Mouse (Mus musculus) cortical plate, adult 2 months (tissue): ENCODE data around the gene Tspyl3. TPM values are rescaled to one million over a fixed set of nuclear protein-coding genes. Genes with fewer than 3 reads are reported as not detected.

Source experiments
- H3K27ac ChIP-seq: fragments of 200-500 bp; 2 replicates; pipeline ENCODE4 v1.5.1; 2012; ENCODE audit warnings: low read length, control low read depth, inconsistent platforms; ENCODE audit not compliant: insufficient read depth
- H3K4me1 ChIP-seq: fragments of 200-500 bp; 2 replicates; pipeline ENCODE4 v1.6.1; 2011; ENCODE audit warnings: low read length; ENCODE audit not compliant: control insufficient read depth, insufficient read depth
- H3K4me3 ChIP-seq: fragments of 200-500 bp; 2 replicates; pipeline ENCODE4 v1.5.1; 2011; ENCODE audit warnings: mild to moderate bottlenecking, low read length, control low read depth; ENCODE audit not compliant: insufficient read depth
- CTCF ChIP-seq: fragments of 200-500 bp; IDR thresholded peaks from 2 replicates; pipeline ENCODE4 v1.5.1; 2011; ENCODE audit warnings: mild to moderate bottlenecking, control low read depth, low read length; ENCODE audit not compliant: insufficient read depth; ENCODE audit errors: extremely low read depth
- POLR2A ChIP-seq: fragments of 200-500 bp; IDR thresholded peaks from 2 replicates; pipeline ENCODE4 v1.6.1; 2011; ENCODE audit warnings: mild to moderate bottlenecking, low read length, control low read depth; ENCODE audit not compliant: insufficient read depth; ENCODE audit errors: extremely low read depth
- polyA plus RNA-seq: library from polyadenylated mRNA; depleted of rRNA; stranded (reverse); fragments of >200 nt; gene quantifications from 2 replicates; pipeline ENCODE4 v1.2.3, GENCODE M21; 2012

Gene Tspyl3
- polyA plus RNA-seq, 1 experiment, result 27.4 TPM

DNA sequence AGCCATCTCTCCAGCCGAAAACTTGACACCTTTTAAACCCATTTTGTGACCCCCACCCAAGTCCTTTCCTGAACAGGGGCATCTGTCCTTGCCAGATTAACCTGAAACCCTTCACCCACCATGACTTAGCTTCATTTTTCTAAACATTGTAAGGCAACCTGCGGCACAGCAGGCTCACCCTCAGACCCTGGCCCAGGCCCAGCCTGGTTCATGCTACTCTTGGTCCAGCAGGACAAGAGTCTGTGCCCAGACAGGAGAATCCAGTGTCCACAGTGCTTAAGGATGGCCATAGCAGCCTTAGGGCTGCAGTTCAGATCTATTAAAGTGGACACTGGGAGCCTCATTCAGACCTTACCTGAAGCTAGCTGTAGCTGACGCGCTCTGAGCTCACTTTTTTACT lies 11.9 kb downstream of the Tspyl3 start:
- TF ChIP-seq CTCF (no peak), POLR2A (no peak)

DNA sequence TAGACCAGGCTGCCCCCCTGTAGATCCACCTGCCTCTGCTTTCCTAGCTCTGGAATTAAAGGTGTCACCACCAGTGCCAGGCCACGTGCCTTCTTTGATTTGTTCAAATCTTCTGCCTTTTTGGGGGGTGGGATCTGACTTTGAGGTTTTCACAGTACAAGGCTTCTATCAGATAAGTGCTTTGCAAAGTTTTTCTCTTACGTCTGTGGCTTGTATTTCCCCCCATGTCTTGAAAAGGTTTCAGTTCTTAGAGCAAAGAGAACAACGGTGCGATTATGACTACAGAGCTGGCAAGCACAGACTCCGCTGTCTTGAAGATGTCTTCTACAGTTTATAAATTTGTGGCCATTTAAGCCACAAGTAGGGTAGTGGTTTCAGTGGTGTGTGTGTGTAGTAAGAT lies 13.8 kb downstream of the Tspyl3 start:
- H3K4me3 ChIP-seq, result no peak overlapping the region
- H3K27ac ChIP-seq, result no peak overlapping the region
- no peak for TF ChIP-seq POLR2A
- H3K4me1 ChIP-seq, result no peaks in the 10 kb centered on the region

More for the DNA sequence above, 11.9 kb downstream of the Tspyl3 start:
- H3K4me3 ChIP-seq, result no peak overlapping the region
- no peaks in the 10 kb centered on the region for H3K4me1 ChIP-seq
- H3K27ac ChIP-seq, result no peak overlapping the region

DNA sequence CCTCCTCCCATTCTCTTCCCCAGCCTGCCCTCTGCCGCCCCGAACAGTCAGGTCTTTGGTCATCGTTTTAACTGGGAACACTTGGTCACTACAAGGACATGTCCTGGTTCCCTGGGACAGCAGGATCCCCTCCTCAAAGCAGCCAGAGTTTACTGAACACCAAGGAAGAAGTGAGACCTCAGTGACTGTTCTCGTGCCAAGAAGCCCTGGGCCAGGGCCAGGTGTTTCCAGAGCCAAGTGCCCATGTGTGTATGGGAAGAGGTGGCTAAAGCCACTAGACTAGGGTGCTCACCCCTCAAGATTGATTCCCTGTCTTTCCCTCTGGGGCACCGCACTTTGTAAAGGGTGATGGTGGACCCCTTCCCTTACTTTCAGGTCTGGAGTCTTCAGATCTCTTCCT lies 16.0 kb downstream of the Tspyl3 start:
- TF ChIP-seq POLR2A (no peak), CTCF (no peak)
- H3K27ac ChIP-seq, result no peak overlapping the region
- no peak overlapping the region for H3K4me3 ChIP-seq
- no peaks in the 10 kb centered on the region for H3K4me1 ChIP-seq

DNA sequence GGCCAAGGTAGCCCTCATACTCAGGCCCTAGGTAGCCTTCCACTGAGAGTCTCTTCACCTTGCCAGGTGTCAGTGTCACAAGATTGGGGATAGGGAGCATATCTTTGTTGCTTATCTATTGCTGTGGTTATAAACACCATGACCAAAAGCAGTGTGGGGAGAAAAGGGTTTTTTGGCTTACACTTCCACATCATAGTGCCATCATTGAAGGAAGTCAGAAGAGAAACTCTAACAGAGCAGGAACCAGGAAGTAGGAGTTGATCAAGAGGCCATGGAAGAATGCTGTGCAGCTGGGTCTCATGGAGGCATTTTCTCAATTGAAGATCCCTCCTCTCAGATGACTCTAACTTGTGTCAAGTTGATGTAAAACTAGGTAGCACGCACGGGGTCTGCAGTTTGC lies 17.1 kb downstream of the Tspyl3 start:
- Histone ChIP-seq H3K27ac (no peak overlapping the region), H3K4me1 (no peaks in the 10 kb centered on the region), H3K4me3 (no peak overlapping the region)
- TF ChIP-seq CTCF, result no peak

DNA sequence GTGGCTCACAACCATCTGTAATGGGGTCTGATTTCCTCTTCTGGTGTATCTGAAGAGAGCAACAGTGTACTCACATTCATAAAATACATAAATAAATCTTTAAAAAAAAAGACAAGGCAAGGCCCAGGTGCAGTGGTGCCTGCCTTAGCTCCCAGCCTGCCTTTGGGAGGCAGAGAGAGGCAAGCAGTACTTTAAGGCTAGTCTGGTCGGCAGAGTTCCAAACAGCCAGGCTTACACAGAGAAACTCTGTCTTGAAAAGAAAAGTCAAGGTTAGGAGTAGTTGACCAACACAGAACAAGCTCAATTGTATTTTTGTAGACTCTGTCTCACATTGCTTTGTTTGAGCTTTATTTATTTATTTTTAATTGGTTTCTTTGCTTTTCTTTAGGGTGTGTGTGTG lies 22.5 kb downstream of the Tspyl3 start:
- Histone ChIP-seq H3K27ac (no peak overlapping the region), H3K4me1 (no peaks in the 10 kb centered on the region)

DNA sequence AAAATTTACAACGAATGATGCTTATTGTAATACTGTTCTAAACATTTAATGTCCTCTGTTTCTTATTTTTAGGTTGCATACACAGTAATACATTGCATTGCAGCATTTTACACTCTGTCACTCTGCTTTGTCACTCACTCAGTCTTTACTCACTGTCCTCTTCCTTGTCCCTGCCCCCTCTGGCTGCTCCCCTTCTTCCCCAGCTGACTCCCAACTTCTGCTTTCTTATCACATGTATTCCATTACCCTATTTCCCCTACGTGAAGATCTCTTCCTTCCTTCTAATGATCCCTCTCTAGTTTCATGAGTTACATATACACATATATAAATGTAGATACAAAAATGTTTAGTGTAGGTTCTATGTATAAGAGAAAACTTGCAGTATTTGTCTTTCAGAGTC lies 26.1 kb downstream of the Tspyl3 start:
- H3K4me1 ChIP-seq, result no peaks in the 10 kb centered on the region
- H3K27ac ChIP-seq, result no peak overlapping the region
- no peak overlapping the region for H3K4me3 ChIP-seq
- TF ChIP-seq CTCF (no peak), POLR2A (no peak)

More for the DNA sequence above, 22.5 kb downstream of the Tspyl3 start:
- TF ChIP-seq CTCF (no peak), POLR2A (no peak)
- H3K4me3 ChIP-seq, result no peak overlapping the region

DNA sequence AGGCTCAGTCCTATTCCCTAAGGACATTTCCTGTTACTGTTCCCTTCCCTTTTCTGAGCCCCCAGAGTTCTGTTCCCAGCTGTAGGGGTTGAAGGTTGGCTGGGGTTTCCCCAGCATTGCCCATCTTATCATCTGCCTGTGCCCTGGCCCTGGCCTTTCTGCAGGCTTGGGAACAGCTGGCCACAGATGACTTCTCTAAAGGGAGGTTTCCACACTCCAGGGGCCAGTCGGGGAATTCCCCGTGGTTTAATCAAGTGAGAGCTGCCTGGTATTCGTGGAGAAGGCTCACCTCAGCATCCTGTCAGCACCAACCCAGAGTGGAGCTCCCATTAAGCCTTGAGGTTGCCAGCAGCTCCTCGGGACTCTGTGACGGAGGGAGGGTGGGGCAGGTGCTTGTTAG lies 26.8 kb downstream of the Tspyl3 start:
- TF ChIP-seq POLR2A (no peak), CTCF (no peak)
- H3K4me3 ChIP-seq, result no peak overlapping the region
- no peaks in the 10 kb centered on the region for H3K4me1 ChIP-seq
- no peak overlapping the region for H3K27ac ChIP-seq

DNA sequence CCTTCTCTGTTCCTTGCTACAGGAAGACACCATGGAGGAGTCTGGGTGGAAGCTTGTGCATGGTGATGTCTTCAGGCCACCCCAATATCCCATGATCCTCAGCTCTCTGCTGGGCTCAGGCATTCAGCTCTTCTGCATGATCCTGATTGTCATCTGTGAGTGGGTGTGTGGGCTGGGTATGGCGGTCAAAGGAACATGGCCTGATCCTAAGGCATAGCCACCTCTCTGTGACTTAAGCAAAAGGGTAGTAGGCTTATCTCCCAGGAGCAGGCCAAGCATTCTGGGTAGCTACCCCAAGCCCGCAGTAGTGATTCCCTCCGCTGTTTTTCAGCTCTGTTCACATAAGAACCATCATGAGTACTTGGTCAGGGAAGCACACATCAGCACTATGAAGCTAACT lies 31.0 kb downstream of the Tspyl3 start:
- TF ChIP-seq CTCF (no peak), POLR2A (no peak)
- Histone ChIP-seq H3K27ac (no peak overlapping the region), H3K4me1 (peaks cover 5% of the 10 kb centered on the region; the same call in 1 of the 2 replicates), H3K4me3 (no peak overlapping the region)

DNA sequence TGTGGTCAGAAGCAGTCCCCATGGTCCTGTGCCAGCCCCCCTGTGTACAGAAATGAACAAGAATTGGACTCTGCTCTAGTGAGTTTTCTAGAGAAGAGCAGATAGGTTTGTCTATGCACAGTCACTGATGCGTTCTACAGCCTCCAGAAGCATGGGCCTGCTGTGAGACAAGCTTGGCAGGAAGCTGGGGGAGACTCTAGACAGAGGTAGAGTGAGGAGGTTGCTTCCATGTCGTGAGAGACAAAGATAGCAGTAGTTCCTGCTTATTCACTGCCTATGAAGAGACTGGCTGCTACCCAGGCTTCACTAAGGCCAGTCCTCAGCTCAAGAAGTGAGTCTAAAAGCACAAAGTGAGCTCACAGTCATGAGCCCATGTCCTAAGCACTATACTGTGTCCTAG lies 34.0 kb downstream of the Tspyl3 start:
- H3K4me3 ChIP-seq, result no peak overlapping the region
- H3K27ac ChIP-seq, result no peak overlapping the region
- peaks cover 5% of the 10 kb centered on the region; the same call in 1 of the 2 replicates for H3K4me1 ChIP-seq
- TF ChIP-seq POLR2A (no peak), CTCF (no peak)

DNA sequence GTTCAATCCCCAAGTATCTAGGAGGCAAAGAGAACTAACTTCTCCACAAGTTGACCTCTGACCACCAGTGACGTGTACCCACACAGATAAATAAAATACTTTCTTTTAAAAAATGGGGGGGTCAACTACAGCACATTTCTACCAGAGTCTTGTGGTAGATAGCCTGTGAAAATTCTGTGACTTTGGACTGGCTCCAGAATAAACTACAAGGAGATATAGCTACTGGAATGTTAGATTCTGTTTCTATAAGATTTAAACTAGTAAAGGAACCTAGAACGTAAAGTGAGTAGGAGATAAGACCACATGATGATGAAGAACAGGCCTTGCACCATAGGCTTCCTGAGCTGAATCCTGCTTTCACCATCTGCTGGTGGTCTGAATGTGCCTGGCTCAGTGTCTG lies 37.4 kb downstream of the Tspyl3 start:
- no peak for TF ChIP-seq CTCF
- Histone ChIP-seq H3K4me1 (peaks cover 5% of the 10 kb centered on the region; the same call in 1 of the 2 replicates), H3K4me3 (no peak overlapping the region), H3K27ac (no peak overlapping the region)

DNA sequence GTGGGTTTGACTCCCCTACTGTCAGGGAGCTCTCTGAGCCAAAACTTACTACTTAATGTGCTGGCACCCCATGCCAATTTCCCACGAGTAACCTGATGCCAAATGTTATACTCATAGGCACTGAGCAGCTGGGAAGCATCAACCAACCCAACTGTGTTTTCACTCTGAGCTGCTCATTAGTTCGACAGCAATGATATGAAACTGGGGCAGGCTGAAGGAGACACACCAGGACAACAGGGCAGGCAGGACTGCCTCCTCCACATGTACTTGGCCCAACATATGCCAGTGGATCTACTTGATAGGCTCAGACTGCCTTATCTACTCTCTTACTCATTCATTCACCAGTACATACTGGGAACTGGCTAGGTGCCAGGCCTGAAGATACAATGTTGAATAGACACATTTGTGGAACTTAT lies 39.1 kb downstream of the Tspyl3 start:
- TF ChIP-seq POLR2A, result no peak
- TF ChIP-seq CTCF, result no peak
- 0 out of 2 replicates have a peak, but pooled peaks cover 3% of the 10 kb centered on the region for H3K4me1 ChIP-seq
- H3K27ac ChIP-seq, result no peak overlapping the region
- no peak overlapping the region for H3K4me3 ChIP-seq
